Mouse (Mus musculus): ENCODE data around the gene Nr1h3. TPM values are rescaled to one million over a fixed set of nuclear protein-coding genes. Genes with fewer than 3 reads are reported as not detected.
"Not testable (repeated sequence)": the region's sequence is repeated elsewhere in the genome, so short reads cannot be mapped to it uniquely, and the experiment has no call there.

Nr1h3 gene
- polyA plus RNA-seq (2021): 0.36 TPM

DNA sequence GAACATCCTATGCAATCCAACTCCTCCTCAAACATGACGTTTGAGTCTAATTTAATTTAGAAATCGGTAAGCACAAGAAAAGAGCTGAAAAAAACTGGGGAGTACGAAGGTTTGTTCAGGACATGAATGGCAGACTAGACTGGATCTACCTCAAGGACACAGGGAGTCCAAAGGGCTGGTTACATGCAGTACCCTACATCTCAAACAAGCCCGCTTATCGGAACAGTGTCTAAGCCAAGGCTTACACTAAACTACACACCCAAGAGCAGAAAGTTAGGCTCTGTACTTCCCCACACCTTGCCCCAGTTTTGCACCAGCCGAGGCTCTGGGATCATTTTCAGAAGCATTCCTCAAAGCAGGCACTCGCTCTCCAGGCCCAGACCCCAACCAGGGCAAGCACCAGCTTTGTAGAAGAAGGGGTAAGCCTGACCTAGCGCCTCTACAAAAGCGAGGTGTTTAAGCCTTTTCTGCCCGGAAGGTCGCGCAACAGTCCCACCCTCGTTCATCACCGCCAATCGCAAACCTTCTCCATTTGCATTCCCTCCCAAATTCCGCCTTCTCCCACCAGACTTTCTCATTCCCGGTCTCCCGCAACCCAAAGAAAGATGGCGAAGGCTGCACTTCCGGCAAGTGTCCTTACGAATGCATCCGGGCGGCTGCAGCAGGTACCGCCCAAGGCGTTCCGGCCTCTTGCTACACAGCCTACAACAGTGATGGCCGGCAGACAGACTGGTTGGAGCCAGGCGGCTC is at the start of gene Nr1h3, which contains the start of gene Acp2:
Gene Nr1h3 (minus strand): TSS at position 613 of the 750 bp plus-strand sequence.
Gene Acp2 (plus strand): TSS at position 664 of the 750 bp plus-strand sequence.
- CTCF ChIA-PET: interaction anchor here (1.3 kb wide), 1 partner anchor 87 kb away, joined by 3 read pairs; no protein-coding TSS in a partner anchor

DNA sequence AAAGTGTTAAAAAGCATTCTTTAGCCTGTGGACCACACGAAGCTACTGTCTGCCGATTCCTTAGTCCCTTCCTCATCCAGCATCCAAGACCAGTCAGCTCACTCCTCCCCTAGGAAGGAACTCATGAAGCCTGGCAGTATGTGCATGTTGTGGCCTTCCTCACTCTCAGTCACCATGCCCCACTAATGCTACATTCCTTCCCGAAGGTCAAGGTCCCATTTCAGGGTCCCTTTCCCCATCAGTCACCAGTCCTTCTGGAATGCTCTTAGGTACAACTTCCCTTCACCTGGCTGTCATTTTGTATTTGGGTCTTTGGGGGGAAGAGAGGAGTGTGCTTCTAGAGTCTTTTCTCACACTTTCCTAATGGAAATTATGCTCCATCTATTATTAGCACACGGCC is 49.4 kb upstream of the Nr1h3 start:
- no peak for DNase-seq (ENCODE audit: low read depth, low spot score)
- POLR2A ChIA-PET: no interaction called here
- no peak for ATAC-seq
- no peak for TF ChIP-seq CTCF (IDR thresholded peaks at IDR 0.05)
- in situ Hi-C loops (cut with MboI; ENCODE audit: low pct_unique_long_range_greater_than_20kb): no loop called here
- no peaks in the 10 kb centered on the region for H3K27me3 ChIP-seq
- CTCF ChIA-PET: interaction anchor here (2.0 kb wide), 1 partner anchor 137 kb away, joined by 4 read pairs; no protein-coding TSS in a partner anchor

More for the DNA sequence above, at the start of gene Nr1h3, which contains the start of gene Acp2:
- in situ Hi-C loops (cut with MboI; ENCODE audit: low pct_unique_long_range_greater_than_20kb): no loop called here
- peak; percentile 75 for DNase-seq (ENCODE audit: low read depth, low spot score)
- peak; percentile 75 for ATAC-seq
- POLR2A ChIA-PET: interaction anchor here (0.6 to 1.1 kb wide), 2 partner anchors 20 to 280 kb away, joined by 3 read pairs; no protein-coding TSS in a partner anchor
- H3K27me3 ChIP-seq: no peaks in the 10 kb centered on the region
- no peak for TF ChIP-seq CTCF (IDR thresholded peaks at IDR 0.05)

DNA sequence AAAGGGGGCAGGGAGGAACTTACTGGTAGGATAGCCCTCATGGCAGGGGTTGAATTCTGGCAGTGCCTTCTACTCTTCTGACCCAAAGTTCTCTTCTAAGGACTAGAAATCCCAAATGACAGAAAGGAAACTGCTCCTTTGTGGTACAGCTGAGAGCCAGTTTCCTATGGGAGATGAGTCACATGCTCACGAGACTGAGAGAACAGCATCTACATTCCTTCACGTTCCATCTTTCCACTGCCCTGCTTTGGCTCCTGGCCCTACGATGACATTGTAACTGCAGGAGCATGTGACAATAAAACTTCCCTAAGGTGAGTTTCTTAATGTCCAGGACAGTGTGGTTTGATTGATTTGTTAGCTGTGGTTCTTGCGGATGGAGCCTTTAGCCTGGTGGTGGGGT is 45.7 kb upstream of the Nr1h3 start:
- ATAC-seq (no peak), DNase-seq (ENCODE audit: low read depth, low spot score) (no peak)
- TF ChIP-seq CTCF (IDR thresholded peaks at IDR 0.05): no peak
- POLR2A ChIA-PET: no interaction called here
- H3K27me3 ChIP-seq: no peaks in the 10 kb centered on the region
- in situ Hi-C loops (cut with MboI; ENCODE audit: low pct_unique_long_range_greater_than_20kb): no loop called here
- CTCF ChIA-PET: interaction anchor here (1.2 to 1.7 kb wide), 3 partner anchors 11 to 133 kb away, joined by 3 to 10 read pairs (median 5); partner anchors contain the start of gene Ddb2

DNA sequence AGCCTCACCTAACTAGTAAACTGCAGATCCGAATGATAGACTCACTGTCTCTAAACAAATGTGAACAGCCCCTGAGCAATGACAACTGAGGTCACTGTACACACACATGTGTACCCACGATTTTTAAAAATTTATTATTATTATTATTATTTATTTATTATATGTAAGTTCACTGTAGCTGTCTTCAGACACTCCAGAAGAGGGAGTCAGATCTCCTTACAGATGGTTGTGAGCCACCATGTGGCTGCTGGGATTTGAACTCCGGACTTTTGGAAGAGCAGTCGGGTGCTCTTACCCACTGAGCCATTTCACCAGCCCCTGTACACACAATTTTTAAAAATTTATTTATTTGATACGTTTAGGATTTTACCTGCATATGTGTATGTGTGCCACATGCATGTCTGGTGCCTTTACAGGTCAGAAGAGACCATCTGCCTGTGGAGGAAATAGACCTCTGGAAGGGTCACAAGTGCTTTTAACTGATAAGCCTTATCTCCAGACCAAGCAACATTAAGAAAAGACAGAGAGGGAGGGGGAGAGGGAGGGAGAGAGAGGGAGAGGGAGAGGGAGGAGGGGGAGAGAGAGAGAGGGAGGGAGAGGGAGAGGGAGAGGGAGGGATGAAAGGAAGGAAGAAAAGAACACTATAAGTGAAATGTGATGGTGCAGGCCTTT is 42.1 kb upstream of the Nr1h3 start:
- DNase-seq (ENCODE audit: low read depth, low spot score) (no peak), ATAC-seq (no peak)
- TF ChIP-seq CTCF (IDR thresholded peaks at IDR 0.05): no peak
- ChIA-PET POLR2A (no interaction called here), CTCF (no interaction called here)
- no peaks in the 10 kb centered on the region for H3K27me3 ChIP-seq
- in situ Hi-C loops (cut with MboI; ENCODE audit: low pct_unique_long_range_greater_than_20kb): no loop called here

DNA sequence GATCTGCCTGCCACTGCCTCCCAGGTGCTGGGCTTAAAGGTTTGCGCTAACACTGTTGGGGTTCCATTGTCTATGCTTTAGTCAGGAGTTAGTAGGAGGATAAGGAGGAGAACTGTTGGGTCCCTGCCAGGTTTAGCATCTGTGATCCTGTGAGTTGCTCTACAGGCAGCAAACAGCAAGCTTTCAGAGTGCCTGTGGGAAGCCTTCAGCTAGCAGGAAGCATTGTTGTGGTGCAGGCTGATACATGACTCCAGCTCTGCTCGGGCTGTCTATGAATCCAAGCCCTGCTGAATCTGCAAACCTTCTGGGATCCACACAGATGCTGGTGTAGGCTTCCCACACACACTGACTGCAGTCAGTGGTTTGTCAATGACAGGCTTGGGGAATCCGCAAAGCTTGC is 40.8 kb upstream of the Nr1h3 start:
- no peak for TF ChIP-seq CTCF (IDR thresholded peaks at IDR 0.05)
- in situ Hi-C loops (cut with MboI; ENCODE audit: low pct_unique_long_range_greater_than_20kb): no loop called here
- CTCF ChIA-PET: interaction anchor here (1.1 kb wide), 1 partner anchor 128 kb away, joined by 5 read pairs; no protein-coding TSS in a partner anchor
- POLR2A ChIA-PET: no interaction called here
- DNase-seq (ENCODE audit: low read depth, low spot score) (no peak), ATAC-seq (no peak)
- no peaks in the 10 kb centered on the region for H3K27me3 ChIP-seq

DNA sequence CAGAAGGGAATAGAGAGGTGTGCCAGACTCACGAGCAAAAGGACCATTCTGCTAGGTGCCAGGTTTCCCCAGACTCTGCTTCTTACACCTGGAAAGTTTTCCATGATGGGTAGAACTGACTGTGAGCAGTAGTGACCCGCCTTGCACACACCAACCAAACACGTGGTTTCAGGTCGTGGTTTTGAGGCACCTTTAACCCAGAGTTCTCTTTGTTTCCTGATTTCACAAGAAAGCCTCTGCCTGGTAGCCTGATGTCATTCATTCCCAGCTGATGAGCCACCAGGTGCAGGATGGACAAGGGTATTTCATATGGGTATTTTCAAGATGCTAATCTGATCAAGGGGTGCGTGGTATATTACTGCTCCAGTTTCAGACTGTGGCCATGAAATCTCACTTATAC is 39.9 kb upstream of the Nr1h3 start:
- ChIA-PET POLR2A (no interaction called here), CTCF (no interaction called here)
- TF ChIP-seq CTCF (IDR thresholded peaks at IDR 0.05): no peak
- in situ Hi-C loops (cut with MboI; ENCODE audit: low pct_unique_long_range_greater_than_20kb): no loop called here
- DNase-seq (ENCODE audit: low read depth, low spot score) (no peak), ATAC-seq (no peak)
- no peaks in the 10 kb centered on the region for H3K27me3 ChIP-seq

DNA sequence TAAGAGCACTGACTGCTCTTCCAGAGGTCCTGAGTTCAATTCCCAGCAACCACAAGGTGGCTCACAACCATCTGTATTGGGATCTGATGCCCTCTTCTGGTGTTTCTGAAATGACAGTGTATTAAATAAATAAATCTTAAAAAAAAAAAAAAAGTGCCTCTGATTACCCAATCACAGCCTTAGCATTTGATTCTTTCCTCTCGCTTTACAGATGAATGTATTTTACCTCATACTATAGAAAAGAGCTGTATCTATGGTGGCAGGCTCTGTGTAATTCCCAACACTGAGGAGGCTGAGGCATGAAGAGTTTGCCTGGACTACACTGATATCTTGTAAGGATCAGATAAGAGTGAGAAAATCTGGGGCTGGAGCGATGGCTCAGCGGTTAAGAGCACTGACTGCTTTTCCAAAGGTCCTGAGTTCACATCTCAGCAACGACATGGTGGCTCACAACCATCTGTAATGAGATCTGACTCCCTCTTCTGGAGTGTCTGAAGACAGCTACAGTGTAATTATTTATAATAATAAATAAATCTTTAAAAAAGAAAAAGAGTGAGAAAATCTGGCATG is 35.0 kb upstream of the Nr1h3 start:
- POLR2A ChIA-PET: interaction anchor here (0.6 to 1.2 kb wide), 6 partner anchors 19 to 125 kb away, joined by 3 to 4 read pairs (median 3); partner anchors contain the start of genes Arfgap2 and Madd
- ATAC-seq: peak; percentile 48
- H3K27me3 ChIP-seq; in situ Hi-C loops (cut with MboI; ENCODE audit: low pct_unique_long_range_greater_than_20kb); DNase-seq (ENCODE audit: low read depth, low spot score): not testable (repeated sequence)
- peak; percentile 82 for TF ChIP-seq CTCF (IDR thresholded peaks at IDR 0.05)
- CTCF ChIA-PET: interaction anchor here (1.0 to 2.6 kb wide), 6 partner anchors 10 to 122 kb away, joined by 3 to 15 read pairs (median 4); no protein-coding TSS in a partner anchor

DNA sequence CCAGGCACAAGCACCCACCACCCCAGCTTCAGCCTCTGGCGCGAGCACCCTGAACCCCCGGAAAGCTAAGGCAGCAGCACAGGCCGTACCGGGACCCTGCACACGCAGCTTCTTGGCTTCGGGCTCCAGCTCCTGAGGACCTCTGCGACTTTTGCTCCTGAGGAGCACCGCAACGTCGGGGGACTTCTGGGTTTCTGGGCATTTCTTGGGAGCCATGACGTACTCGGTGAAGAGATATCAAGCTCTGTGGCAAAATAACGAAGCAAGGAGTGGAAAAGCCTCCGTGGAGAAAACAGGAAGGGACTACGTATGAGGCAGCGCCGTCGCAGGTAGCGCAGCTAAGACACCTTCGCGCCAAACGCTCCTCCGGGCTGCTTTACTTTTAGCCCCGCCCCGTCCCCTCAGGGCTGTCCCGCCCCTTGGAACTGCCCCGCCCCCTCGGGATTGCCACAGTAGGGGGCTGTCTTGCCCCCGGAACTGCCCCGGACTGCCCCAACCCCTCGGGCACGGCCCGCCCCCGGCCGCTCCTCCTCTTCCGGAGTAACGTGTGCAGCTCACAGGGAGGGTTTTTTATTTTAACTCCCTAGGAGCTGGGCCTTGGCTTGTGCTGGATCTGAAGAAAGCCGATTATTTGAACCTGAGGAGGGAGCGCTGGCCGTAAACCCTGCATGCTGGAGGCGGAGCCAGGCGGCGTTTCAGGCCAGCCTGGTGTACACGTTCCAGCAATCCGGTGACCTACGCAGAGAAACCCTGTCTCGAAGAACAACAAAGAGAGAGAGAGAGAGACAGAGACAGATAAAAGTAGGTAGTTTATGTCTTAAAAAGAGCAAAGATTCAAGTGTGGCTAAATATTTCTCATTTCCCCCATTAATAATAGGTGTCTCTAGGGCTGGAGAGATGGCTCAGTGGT is 34.2 kb upstream of the Nr1h3 start, which contains the start of gene Ddb2:
Gene Ddb2 (minus strand): TSS at position 382 of the 910 bp plus-strand sequence.
- no peak for TF ChIP-seq CTCF (IDR thresholded peaks at IDR 0.05)
- CTCF ChIA-PET: interaction anchor here (0.7 to 2.6 kb wide), 6 partner anchors 11 to 122 kb away, joined by 3 to 15 read pairs (median 4); no protein-coding TSS in a partner anchor
- in situ Hi-C loops (cut with MboI; ENCODE audit: low pct_unique_long_range_greater_than_20kb): no loop called here
- ATAC-seq (peak; percentile 89), DNase-seq (ENCODE audit: low read depth, low spot score) (peak; percentile 67)
- POLR2A ChIA-PET: interaction anchor here (0.6 to 1.2 kb wide), 4 partner anchors 21 to 125 kb away, joined by 3 read pairs; partner anchors contain the start of genes Arfgap2 and Madd
- H3K27me3 ChIP-seq: no peaks in the 10 kb centered on the region

DNA sequence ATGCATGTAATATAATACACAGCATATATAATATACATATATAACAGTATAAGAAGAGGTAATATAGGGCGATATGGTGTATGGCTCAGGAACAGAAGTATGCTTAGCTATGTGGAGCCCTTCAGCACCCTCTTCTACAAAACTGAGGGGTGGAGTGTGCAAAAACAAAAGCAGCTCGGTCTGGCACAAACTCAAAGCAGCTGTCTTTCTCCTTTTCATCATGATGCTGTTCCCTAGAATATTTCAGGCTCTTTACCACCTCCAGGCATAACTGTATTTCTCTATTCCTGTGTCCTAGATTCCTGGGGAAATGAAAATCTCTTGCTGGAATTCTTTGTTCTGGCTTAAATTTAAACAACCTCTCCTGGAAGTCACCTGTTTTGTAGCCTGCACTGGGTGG is 27.1 kb upstream of the Nr1h3 start:
- in situ Hi-C loops (cut with MboI; ENCODE audit: low pct_unique_long_range_greater_than_20kb): no loop called here
- TF ChIP-seq CTCF (IDR thresholded peaks at IDR 0.05): no peak
- H3K27me3 ChIP-seq: no peaks in the 10 kb centered on the region
- DNase-seq (ENCODE audit: low read depth, low spot score) (no peak), ATAC-seq (no peak)
- ChIA-PET CTCF (interaction anchor here (2.2 kb wide), 1 partner anchor 114 kb away, joined by 5 read pairs; no protein-coding TSS in a partner anchor), POLR2A (no interaction called here)

Data from Patski (cell line).